Mouse (Mus musculus) ES-Bruce4 (cell line): ENCODE results near the gene Tpmt. TPM values are rescaled to one million over a fixed set of nuclear protein-coding genes. Genes with fewer than 3 reads are reported as not detected.

ENCODE experiments used
- H3K27ac ChIP-seq: 2 replicates; pipeline ENCODE4 v1.5.1; 2012; ENCODE audit warnings: low read length, inconsistent platforms; ENCODE audit not compliant: insufficient read depth
- H3K27me3 ChIP-seq: 2 replicates; pipeline ENCODE4 v1.6.1; 2012; ENCODE audit warnings: mild to moderate bottlenecking, low read length, inconsistent platforms; ENCODE audit not compliant: control insufficient read depth, poor library complexity, insufficient read depth, severe bottlenecking
- H3K36me3 ChIP-seq: 2 replicates; pipeline ENCODE4 v1.6.1; 2012; ENCODE audit warnings: inconsistent platforms, mild to moderate bottlenecking, low read length, moderate library complexity; ENCODE audit not compliant: control insufficient read depth, poor library complexity, insufficient read depth, severe bottlenecking
- H3K4me1 ChIP-seq: one replicate; pipeline ENCODE4 v1.8.1; 2011; ENCODE audit warnings: low read length; ENCODE audit not compliant: control insufficient read depth, insufficient read depth
- H3K4me3 ChIP-seq: 2 replicates; pipeline ENCODE4 v1.5.1; 2011; ENCODE audit warnings: low read depth, mild to moderate bottlenecking, low read length
- H3K9ac ChIP-seq: 2 replicates; pipeline ENCODE4 v1.6.1; 2012; ENCODE audit warnings: low read depth, mild to moderate bottlenecking, inconsistent platforms; ENCODE audit not compliant: poor library complexity, severe bottlenecking
- H3K9me3 ChIP-seq: replicated peaks from 2 replicates; pipeline ENCODE4 v1.6.1; 2012; ENCODE audit warnings: mild to moderate bottlenecking, low read length, inconsistent platforms; ENCODE audit not compliant: control insufficient read depth, poor library complexity, insufficient read depth, severe bottlenecking
- CTCF ChIP-seq: IDR thresholded peaks from one replicate; pipeline ENCODE4 v1.8.1; 2011; ENCODE audit warnings: low read depth, low read length
- EP300 ChIP-seq: IDR thresholded peaks from 2 replicates; pipeline ENCODE4 v1.6.1; 2011; ENCODE audit warnings: low read depth, low read length; ENCODE audit not compliant: insufficient read depth
- POLR2A ChIP-seq: IDR thresholded peaks from one replicate; pipeline ENCODE4 v1.8.1; 2011; ENCODE audit warnings: low read length; ENCODE audit not compliant: insufficient read depth
- polyA plus RNA-seq: library from polyadenylated mRNA; stranded (reverse); fragments of >200 nt; gene quantifications from 2 replicates; pipeline ENCODE4 v1.2.4, GENCODE M21; 2011; ENCODE audit warnings: low read depth; ENCODE audit not compliant: missing spikeins, insufficient read depth, insufficient read length

The Tpmt gene
- polyA plus RNA-seq, 1 experiment = 31.7 TPM

DNA sequence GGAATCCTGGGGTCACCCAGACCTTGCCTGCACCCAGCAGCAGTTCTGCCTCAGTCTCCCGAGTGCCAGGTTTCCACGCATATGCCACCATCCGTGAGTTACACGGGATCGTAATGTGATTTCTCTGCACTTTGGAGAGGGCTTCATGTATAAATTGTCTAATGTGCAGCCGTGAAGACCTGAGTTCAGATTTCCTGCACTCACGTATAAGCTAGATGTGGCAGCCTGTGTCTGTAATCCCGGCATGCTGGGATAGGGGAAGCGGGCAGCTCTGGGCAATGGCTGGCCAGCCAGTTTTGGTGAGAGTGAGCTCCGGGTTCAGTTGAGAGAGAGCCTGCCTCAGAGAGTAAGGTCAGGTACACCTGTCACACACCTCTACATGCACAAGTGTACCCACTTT, 22.0 kb upstream of the Tpmt start:
- no peak overlapping the region for H3K9ac ChIP-seq
- H3K4me1 ChIP-seq = no peaks in the 10 kb centered on the region
- TF ChIP-seq POLR2A (no peak), EP300 (no peak), CTCF (no peak)
- no peaks in the 10 kb centered on the region for H3K36me3 ChIP-seq
- no peak overlapping the region for H3K27ac ChIP-seq
- H3K4me3 ChIP-seq = no peak overlapping the region
- no peaks in the 10 kb centered on the region for H3K27me3 ChIP-seq
- no peaks in the 10 kb centered on the region for H3K9me3 ChIP-seq

GRCm38 (mm10) chr13:47063985-47064760, 19.6 kb upstream of the Tpmt start:
- Histone ChIP-seq H3K4me3 (no peak overlapping the region), H3K9me3 (no peaks in the 10 kb centered on the region), H3K4me1 (no peaks in the 10 kb centered on the region), H3K27me3 (no peaks in the 10 kb centered on the region), H3K27ac (no peak overlapping the region), H3K9ac (no peak overlapping the region), H3K36me3 (0 out of 2 replicates have a peak, but pooled peaks cover 2% of the 10 kb centered on the region)
- TF ChIP-seq POLR2A = no peak
- TF ChIP-seq EP300 = no peak

DNA sequence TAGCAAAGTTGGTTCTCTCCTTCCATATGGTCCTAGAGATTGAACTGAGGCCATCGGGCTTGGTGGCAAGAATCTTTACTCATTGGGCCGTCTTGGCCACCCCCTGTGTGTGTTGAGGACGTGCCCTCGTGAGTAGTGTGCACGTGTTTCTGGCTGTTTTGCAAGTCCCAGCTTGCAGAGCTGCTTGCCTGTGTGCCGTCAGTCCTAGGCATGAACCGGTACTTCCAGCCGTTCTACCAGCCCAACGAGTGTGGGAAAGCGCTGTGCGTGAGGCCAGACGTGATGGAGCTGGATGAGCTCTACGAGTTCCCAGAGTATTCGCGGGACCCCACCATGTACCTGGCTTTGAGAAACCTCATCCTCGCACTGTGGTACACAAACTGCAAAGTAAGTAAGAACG, 18.2 kb upstream of the Tpmt start:
- peaks cover 2% of the 10 kb centered on the region; the same call in 1 of the 2 replicates for H3K36me3 ChIP-seq
- no peaks in the 10 kb centered on the region for H3K9me3 ChIP-seq
- no peak overlapping the region for H3K9ac ChIP-seq
- TF ChIP-seq CTCF = no peak
- TF ChIP-seq EP300 = no peak
- no peak for TF ChIP-seq POLR2A
- H3K27me3 ChIP-seq = no peaks in the 10 kb centered on the region
- H3K27ac ChIP-seq = no peak overlapping the region
- H3K4me3 ChIP-seq = no peak overlapping the region
- no peaks in the 10 kb centered on the region for H3K4me1 ChIP-seq

- Histone ChIP-seq H3K36me3 (peaks cover 2% of the 10 kb centered on the region), H3K27me3 (no peaks in the 10 kb centered on the region), H3K9me3 (no peaks in the 10 kb centered on the region), H3K9ac (no peak overlapping the region), H3K27ac (no peak overlapping the region), H3K4me1 (no peaks in the 10 kb centered on the region), H3K4me3 (no peak overlapping the region)
- TF ChIP-seq POLR2A (no peak), CTCF (no peak), EP300 (no peak)
Observed at GRCm38 (mm10) chr13:47056781-47057180, 12.2 kb upstream of the Tpmt start.

- Histone ChIP-seq H3K4me1 (no peaks in the 10 kb centered on the region), H3K27ac (no peak overlapping the region), H3K9ac (no peak overlapping the region), H3K36me3 (peaks cover 4% of the 10 kb centered on the region), H3K9me3 (no peaks in the 10 kb centered on the region), H3K4me3 (peak overlapping the region; percentile 32), H3K27me3 (no peaks in the 10 kb centered on the region)
- TF ChIP-seq EP300 (no peak), CTCF (no peak), POLR2A (no peak)
Observed at GRCm38 (mm10) chr13:47056126-47056525, 11.6 kb upstream of the Tpmt start.

DNA sequence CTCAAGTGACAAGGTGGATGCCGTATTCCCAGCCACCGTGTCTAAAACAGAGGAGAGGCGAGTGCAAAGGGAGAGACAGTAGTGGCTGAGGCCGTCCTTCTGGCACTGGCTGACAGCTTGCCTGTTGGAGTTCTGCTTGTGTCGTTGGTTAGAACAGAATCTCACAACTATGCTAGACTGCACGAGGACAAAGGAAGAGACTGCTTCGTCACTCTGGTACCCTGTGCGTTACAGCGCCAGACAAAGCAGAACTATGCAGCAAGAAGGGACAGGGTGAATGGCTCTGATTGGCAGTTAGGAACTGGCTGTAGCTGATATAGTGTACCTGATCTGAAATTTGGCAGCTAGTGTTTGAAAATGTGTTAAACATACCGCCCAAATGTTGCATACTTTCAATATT, 9.4 kb upstream of the Tpmt start:
- no peak overlapping the region for H3K9ac ChIP-seq
- H3K36me3 ChIP-seq = peaks cover 2% of the 10 kb centered on the region
- no peaks in the 10 kb centered on the region for H3K4me1 ChIP-seq
- H3K4me3 ChIP-seq = no peak overlapping the region
- no peaks in the 10 kb centered on the region for H3K27me3 ChIP-seq
- TF ChIP-seq POLR2A (no peak), EP300 (no peak), CTCF (no peak)
- H3K27ac ChIP-seq = no peak overlapping the region
- H3K9me3 ChIP-seq = no peaks in the 10 kb centered on the region
